Mouse (Mus musculus): ENCODE data around the gene Hmgn3. TPM values are rescaled to one million over a fixed set of nuclear protein-coding genes. Genes with fewer than 3 reads are reported as not detected.

Gene Hmgn3
- polyA plus RNA-seq, 1 experiment from 2014 or later, result 53.4 TPM

DNA sequence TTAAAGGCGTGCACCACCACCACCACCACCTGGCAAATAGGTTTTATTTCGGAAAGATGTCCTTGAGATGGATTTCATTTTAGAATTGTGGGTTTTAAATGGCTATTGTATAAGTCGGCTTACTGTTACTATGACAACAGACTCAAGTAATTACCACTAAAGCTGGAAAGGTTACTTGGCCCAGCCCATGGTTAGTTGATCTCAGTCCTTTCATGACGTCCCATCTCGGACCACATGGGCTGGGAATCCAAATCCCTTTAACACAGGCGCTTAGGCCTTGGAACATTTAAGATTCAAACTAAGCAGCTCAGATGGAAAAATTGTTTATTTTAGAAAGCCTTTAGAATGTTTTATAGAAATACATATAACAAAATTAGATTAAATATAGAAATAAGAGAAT is 64.2 kb downstream of the Hmgn3 start:
- 87% methylated on average over 6 of the region's 6 CpGs for WGBS
- Histone ChIP-seq H3K9me3 (ENCODE audit: control insufficient read depth, low read length) (no peaks in the 10 kb centered on the region), H3K27ac (ENCODE audit: low read length) (no peak overlapping the region), H3K4me3 (ENCODE audit: low read length) (no peak overlapping the region), H3K27me3 (replicated peaks; ENCODE audit: control insufficient read depth, insufficient read depth, low read length) (no peaks in the 10 kb centered on the region), H3K4me1 (ENCODE audit: control insufficient read depth, insufficient read depth, low read length) (no peaks in the 10 kb centered on the region), H3K36me3 (ENCODE audit: control insufficient read depth, insufficient read depth, low read length) (no peaks in the 10 kb centered on the region), H3K9ac (ENCODE audit: low read depth, low read length) (no peak overlapping the region), H3K4me2 (ENCODE audit: low read depth, low read length) (no peak overlapping the region)
- no peak for ATAC-seq

DNA sequence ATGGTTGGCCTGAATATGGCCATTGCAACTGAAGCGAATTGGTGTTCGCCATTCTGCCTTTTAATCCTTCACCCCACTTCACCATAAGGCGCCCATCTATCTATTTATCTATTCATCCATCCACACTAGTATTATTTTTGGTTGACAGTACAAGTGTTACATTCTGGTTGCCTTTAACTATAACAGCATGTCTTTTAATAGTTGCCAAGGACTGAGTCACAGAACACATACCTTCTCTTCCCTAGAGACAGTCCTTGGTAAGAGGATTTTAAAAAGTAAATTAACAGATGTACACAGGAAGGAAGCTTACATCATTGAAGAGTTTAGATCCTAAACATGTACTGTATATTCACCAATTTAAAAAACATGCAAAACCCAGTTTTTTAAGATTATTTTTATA is 66.8 kb downstream of the Hmgn3 start:
- WGBS, result 89% methylated on average over 3 of the region's 3 CpGs
- no peak overlapping the region for H3K27ac ChIP-seq (ENCODE audit: low read length)
- H3K4me2 ChIP-seq (ENCODE audit: low read depth, low read length), result no peak overlapping the region
- H3K9me3 ChIP-seq (ENCODE audit: control insufficient read depth, low read length), result no peaks in the 10 kb centered on the region
- H3K4me1 ChIP-seq (ENCODE audit: control insufficient read depth, insufficient read depth, low read length), result no peaks in the 10 kb centered on the region
- H3K27me3 ChIP-seq (replicated peaks; ENCODE audit: control insufficient read depth, insufficient read depth, low read length), result no peaks in the 10 kb centered on the region
- no peak for ATAC-seq
- no peaks in the 10 kb centered on the region for H3K36me3 ChIP-seq (ENCODE audit: control insufficient read depth, insufficient read depth, low read length)
- no peak overlapping the region for H3K4me3 ChIP-seq (ENCODE audit: low read length)
- H3K9ac ChIP-seq (ENCODE audit: low read depth, low read length), result no peak overlapping the region

DNA sequence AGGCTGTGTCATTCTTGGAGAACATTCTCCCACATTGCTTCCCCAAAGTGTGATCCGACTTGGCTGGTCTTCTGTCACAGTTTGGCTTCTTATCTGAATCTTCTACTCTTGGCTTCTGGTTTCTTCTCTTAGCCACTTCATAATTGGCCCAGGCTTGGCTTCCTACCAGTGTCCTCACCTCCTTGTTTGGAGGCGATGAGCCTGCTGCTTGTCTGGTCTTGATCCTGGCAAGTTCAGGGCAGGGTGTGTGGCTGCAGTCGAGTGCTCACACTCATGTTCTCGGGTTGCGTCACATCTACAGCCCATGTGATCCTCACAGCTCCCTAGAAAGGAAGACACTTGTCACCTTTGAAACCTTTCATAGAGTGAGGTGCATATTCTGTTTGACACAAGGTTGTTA is 78.2 kb downstream of the Hmgn3 start:
- Histone ChIP-seq H3K9ac (ENCODE audit: low read depth, low read length) (no peak overlapping the region), H3K9me3 (ENCODE audit: control insufficient read depth, low read length) (no peaks in the 10 kb centered on the region), H3K27me3 (replicated peaks; ENCODE audit: control insufficient read depth, insufficient read depth, low read length) (no peaks in the 10 kb centered on the region), H3K27ac (ENCODE audit: low read length) (no peak overlapping the region), H3K4me2 (ENCODE audit: low read depth, low read length) (no peak overlapping the region), H3K4me1 (ENCODE audit: control insufficient read depth, insufficient read depth, low read length) (no peaks in the 10 kb centered on the region), H3K36me3 (ENCODE audit: control insufficient read depth, insufficient read depth, low read length) (no peaks in the 10 kb centered on the region), H3K4me3 (ENCODE audit: low read length) (no peak overlapping the region)
- ATAC-seq, result no peak
- WGBS, result 88% methylated on average over 5 of the region's 5 CpGs

DNA sequence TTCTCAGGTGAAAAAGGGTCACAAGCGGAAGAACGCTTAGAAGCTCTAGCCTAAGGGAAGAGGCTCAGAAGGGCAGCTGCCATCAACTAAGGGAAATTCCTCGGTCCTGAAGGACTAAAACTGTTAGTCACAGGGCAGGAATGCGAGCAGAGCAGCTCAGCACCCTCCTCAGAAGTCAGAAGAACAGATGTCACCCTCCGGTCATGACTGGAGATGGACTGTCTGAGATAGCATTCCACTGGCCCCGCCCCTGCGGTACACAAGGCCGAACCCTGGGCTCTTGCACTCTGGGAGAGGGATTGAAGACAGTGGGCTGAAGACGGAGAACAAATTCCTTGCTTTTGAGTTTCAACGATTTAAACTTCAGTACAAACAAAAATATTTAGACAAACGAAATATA is 85.2 kb downstream of the Hmgn3 start:
- H3K36me3 ChIP-seq (ENCODE audit: control insufficient read depth, insufficient read depth, low read length), result no peaks in the 10 kb centered on the region
- no peak overlapping the region for H3K9ac ChIP-seq (ENCODE audit: low read depth, low read length)
- no peaks in the 10 kb centered on the region for H3K27me3 ChIP-seq (replicated peaks; ENCODE audit: control insufficient read depth, insufficient read depth, low read length)
- WGBS, result 55% methylated on average over 11 of the region's 11 CpGs
- no peak for ATAC-seq
- H3K4me3 ChIP-seq (ENCODE audit: low read length), result no peak overlapping the region
- H3K27ac ChIP-seq (ENCODE audit: low read length), result no peak overlapping the region
- H3K4me1 ChIP-seq (ENCODE audit: control insufficient read depth, insufficient read depth, low read length), result no peaks in the 10 kb centered on the region
- H3K9me3 ChIP-seq (ENCODE audit: control insufficient read depth, low read length), result no peaks in the 10 kb centered on the region
- H3K4me2 ChIP-seq (ENCODE audit: low read depth, low read length), result no peak overlapping the region

Other genes with a start within 250 kb of the Hmgn3 start
- 43.4 and 46.5 TPM in 2 replicates for gene Phip, start 171.2 kb downstream of the Hmgn3 start, polyA plus RNA-seq (2015; fragmentation: Nextera tagmentation; extraction: Ambion mirVana)